Mouse (Mus musculus): Measurements from ENCODE around the gene Psmb10. TPM values are rescaled to one million over a fixed set of nuclear protein-coding genes. Genes with fewer than 3 reads are reported as not detected.

The Psmb10 gene
- polyA plus RNA-seq, 1 experiment from 2014 or later, result 57.1 TPM

DNA sequence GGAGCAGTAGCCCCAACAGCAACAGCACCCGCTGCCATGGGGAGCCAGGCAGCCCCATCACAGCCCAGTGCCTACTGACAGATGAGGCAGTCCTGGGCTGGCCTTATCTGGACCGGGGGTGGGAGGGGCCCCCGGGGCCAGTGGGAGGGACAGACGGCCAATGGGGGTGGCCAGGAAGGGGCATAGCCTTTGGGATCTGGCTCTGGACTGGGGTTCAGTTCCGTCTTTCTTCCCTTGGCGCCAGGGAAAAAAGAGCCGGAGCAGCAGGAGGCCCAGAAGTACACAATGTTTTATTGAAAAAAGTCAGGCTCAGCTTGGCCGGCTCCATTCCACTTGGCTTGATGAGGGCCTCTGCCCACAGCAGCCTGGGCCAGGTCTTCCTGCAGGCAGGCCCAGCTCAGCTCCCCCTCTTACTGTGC lies 5.1 kb upstream of the Psmb10 start, which contains the start of gene Lcat:
TSS of gene Lcat (minus strand) at position 62 of the 419 bp plus-strand sequence.
- H3K9ac ChIP-seq (replicated peaks), result peak within 1 kb of the TSS; percentile 59
- TF ChIP-seq EP300 (IDR thresholded peaks at IDR 0.05; ENCODE audit: low read depth) (no peak), CTCF (IDR thresholded peaks at IDR 0.05; ENCODE audit: low read depth) (no peak)

DNA sequence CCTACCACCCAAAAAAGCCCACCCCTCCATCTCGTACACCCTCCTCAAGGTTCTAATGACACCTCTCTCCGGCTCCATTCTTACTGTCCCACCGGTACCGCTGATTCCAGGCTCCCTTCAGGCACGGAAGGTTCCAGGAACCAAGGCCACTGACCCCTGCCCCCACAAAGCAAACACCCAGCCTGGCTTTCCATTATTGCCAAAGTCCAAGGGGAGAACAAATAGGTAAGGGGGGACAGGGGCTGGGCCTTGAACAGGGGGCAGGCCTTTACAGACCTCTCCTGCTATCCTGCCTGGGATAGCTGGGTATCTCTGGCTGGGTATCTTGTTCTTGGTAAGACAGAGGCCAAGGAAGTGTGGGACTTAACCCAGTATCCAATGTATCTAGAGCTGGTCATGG lies 4.3 kb upstream of the Psmb10 start:
- Histone ChIP-seq H3K4me2 (ENCODE audit: low read depth, low read length) (peak overlapping the region; percentile 67), H3K4me3 (ENCODE audit: low read depth, low read length) (peak overlapping the region; percentile 45), H3K4me1 (ENCODE audit: insufficient read depth) (peaks cover 5% of the 10 kb centered on the region; the same call in 1 of the 2 replicates), H3K27ac (ENCODE audit: low read depth) (peak overlapping the region; percentile 94), H3K27me3 (ENCODE audit: insufficient read depth, low read length) (no peaks in the 10 kb centered on the region), H3K9me3 (ENCODE audit: low read length) (no peaks in the 10 kb centered on the region), H3K36me3 (replicated peaks; ENCODE audit: insufficient read depth, low read length) (peaks cover 20% of the 10 kb centered on the region), H3K9ac (replicated peaks) (peak overlapping the region; percentile 59)
- peak; percentile 71 for DNase-seq
- peak; percentile 80; the same call in 1 of the 2 replicates for TF ChIP-seq EP300 (IDR thresholded peaks at IDR 0.05; ENCODE audit: low read depth)
- no peak for TF ChIP-seq CTCF (IDR thresholded peaks at IDR 0.05; ENCODE audit: low read depth)
- WGBS (ENCODE audit: insufficient replicate concordance), result 70% methylated on average over 5 of the region's 5 CpGs
- peak; percentile 83 for ATAC-seq

More for the DNA sequence above, 5.1 kb upstream of the Psmb10 start, which contains the start of gene Lcat:
- H3K27me3 ChIP-seq (ENCODE audit: insufficient read depth, low read length), result no peaks in the 10 kb centered on the region
- H3K27ac ChIP-seq (ENCODE audit: low read depth), result peak within 1 kb of the TSS; percentile 94
- 45% methylated on average over 8 of the region's 8 CpGs for WGBS (ENCODE audit: insufficient replicate concordance)
- peaks cover 28% of the 10 kb centered on the region for H3K36me3 ChIP-seq (replicated peaks; ENCODE audit: insufficient read depth, low read length)
- peaks cover 5% of the 10 kb centered on the region; the same call in 1 of the 2 replicates for H3K4me1 ChIP-seq (ENCODE audit: insufficient read depth)
- peak; percentile 76 for ATAC-seq
- H3K4me2 ChIP-seq (ENCODE audit: low read depth, low read length), result peak within 1 kb of the TSS; percentile 67
- peak within 1 kb of the TSS; percentile 45 for H3K4me3 ChIP-seq (ENCODE audit: low read depth, low read length)
- H3K9me3 ChIP-seq (ENCODE audit: low read length), result no peaks in the 10 kb centered on the region
- peak; percentile 78 for DNase-seq

DNA sequence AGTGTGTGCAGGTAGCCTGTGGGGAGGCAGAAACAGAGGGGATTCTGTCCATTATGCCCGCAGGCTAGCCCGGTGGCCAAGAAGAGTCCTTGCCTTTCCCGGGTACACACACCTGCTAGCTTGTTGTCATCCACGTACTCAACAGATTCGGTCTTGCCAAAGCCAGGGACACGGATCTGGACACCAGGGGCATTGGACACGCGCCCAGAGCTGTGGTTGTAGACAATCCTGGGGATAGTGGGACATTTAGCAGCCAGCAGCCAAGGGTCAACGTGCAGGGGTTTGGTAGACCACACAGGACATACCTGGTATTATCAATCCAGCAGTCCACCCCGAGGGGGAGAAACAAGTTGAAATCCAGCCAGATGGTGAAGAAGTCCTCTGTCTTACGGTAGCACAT lies 3.8 kb upstream of the Psmb10 start:
- Histone ChIP-seq H3K4me2 (ENCODE audit: low read depth, low read length) (peak overlapping the region; percentile 67), H3K9me3 (ENCODE audit: low read length) (no peaks in the 10 kb centered on the region), H3K27me3 (ENCODE audit: insufficient read depth, low read length) (no peaks in the 10 kb centered on the region), H3K4me1 (ENCODE audit: insufficient read depth) (peaks cover 5% of the 10 kb centered on the region; the same call in 1 of the 2 replicates), H3K27ac (ENCODE audit: low read depth) (peak overlapping the region; percentile 94), H3K9ac (replicated peaks) (peak overlapping the region; percentile 57), H3K36me3 (replicated peaks; ENCODE audit: insufficient read depth, low read length) (peaks cover 17% of the 10 kb centered on the region), H3K4me3 (ENCODE audit: low read depth, low read length) (peak overlapping the region; percentile 45)
- no peak for TF ChIP-seq CTCF (IDR thresholded peaks at IDR 0.05; ENCODE audit: low read depth)
- TF ChIP-seq EP300 (IDR thresholded peaks at IDR 0.05; ENCODE audit: low read depth), result no peak
- ATAC-seq (peak; percentile 53), DNase-seq (peak; percentile 69)
- 73% methylated on average over 11 of the region's 11 CpGs for WGBS (ENCODE audit: insufficient replicate concordance)

DNA sequence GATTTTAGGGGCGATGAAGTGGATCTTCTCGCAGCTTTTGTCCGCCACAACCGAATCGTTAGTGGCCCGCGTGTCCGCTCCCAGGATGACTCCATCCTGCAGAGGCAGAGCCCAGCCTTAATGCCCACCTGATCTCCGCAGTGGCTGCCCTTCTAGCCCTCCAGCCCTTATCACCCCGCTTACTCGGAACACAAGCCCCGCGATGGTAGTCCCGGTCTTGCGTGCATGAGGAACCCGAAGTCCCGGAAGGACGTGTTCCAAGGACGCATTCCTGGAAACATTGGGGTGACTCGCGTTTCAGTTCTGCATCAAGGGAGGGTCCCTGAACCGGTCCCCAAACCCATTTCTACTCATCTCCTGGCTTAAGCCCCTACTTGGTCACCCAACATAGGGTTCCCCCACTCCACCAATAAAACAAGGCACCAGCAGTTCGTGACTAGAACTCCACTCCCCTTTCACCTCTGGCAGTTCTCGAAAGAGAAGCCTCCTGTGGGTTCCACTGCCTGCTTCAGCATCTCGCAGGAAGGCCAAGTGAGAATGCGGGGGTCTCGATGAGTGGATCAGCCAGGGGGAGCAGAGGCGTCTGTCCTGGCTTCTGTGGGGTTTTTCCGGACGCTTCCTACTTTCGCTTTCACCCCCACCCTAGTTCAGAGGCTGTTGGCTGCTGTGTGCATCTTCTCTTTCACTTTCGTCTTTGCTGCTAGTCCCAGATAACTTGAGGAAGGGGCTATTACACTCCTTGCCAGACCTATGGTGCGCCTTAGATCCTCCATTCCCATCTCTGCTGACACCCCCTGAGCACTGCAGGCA lies 543 bp downstream of the Psmb10 start:
- H3K4me1 ChIP-seq (ENCODE audit: insufficient read depth), result peaks cover 14% of the 10 kb centered on the region
- peak overlapping the region; percentile 92 for H3K4me2 ChIP-seq (ENCODE audit: low read depth, low read length)
- TF ChIP-seq CTCF (IDR thresholded peaks at IDR 0.05; ENCODE audit: low read depth) (no peak), EP300 (IDR thresholded peaks at IDR 0.05; ENCODE audit: low read depth) (no peak)
- H3K9me3 ChIP-seq (ENCODE audit: low read length), result no peaks in the 10 kb centered on the region
- peak; percentile 8 for ATAC-seq
- peak overlapping the region; percentile 87 for H3K9ac ChIP-seq (replicated peaks)
- H3K27me3 ChIP-seq (ENCODE audit: insufficient read depth, low read length), result no peaks in the 10 kb centered on the region
- peak; percentile 58 for DNase-seq
- H3K4me3 ChIP-seq (ENCODE audit: low read depth, low read length), result peak overlapping the region; percentile 58
- H3K36me3 ChIP-seq (replicated peaks; ENCODE audit: insufficient read depth, low read length), result peaks cover 11% of the 10 kb centered on the region
- WGBS (ENCODE audit: insufficient replicate concordance), result 0% methylated on average over 33 of the region's 33 CpGs
- H3K27ac ChIP-seq (ENCODE audit: low read depth), result peak overlapping the region; percentile 92

DNA sequence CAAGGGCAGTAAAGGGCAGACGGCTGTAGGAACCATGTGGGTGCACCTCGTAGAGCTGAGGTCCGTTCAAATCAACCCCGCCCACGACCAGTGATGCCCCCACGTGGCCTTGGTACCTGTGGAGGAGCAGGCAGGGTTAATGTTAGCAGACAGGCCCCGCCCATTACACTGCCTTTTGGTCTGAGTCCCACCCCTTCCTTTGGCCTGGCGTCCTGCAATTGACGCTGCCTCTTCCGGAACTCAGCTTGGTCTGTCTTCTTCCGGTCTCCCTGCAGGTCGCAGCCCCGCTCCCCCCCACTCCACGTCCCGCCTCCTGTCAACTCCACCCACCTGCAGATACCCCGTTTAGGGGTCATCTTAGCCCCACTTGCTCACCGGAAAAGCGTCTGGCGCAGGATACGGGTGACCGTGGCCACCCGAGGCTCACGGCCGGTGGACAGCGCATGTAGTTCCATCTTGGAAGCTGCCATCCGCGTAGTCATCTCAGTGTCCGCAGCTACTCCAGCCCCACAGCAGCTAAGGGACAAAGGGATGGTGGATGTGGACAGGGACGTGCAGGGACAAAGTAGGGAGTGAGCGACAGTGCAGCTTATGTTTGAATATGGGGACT lies 1.3 kb downstream of the Psmb10 start:
- Histone ChIP-seq H3K27ac (ENCODE audit: low read depth) (peak overlapping the region; percentile 92), H3K27me3 (ENCODE audit: insufficient read depth, low read length) (no peaks in the 10 kb centered on the region), H3K9me3 (ENCODE audit: low read length) (no peaks in the 10 kb centered on the region), H3K4me1 (ENCODE audit: insufficient read depth) (peaks cover 14% of the 10 kb centered on the region), H3K9ac (replicated peaks) (peak overlapping the region; percentile 87), H3K4me3 (ENCODE audit: low read depth, low read length) (peak overlapping the region; percentile 58), H3K36me3 (replicated peaks; ENCODE audit: insufficient read depth, low read length) (peaks cover 17% of the 10 kb centered on the region), H3K4me2 (ENCODE audit: low read depth, low read length) (peak overlapping the region; percentile 92)
- under 1% methylated on average over 30 of the region's 30 CpGs for WGBS (ENCODE audit: insufficient replicate concordance)
- ATAC-seq (peak; percentile 80), DNase-seq (peak; percentile 90)
- TF ChIP-seq CTCF (IDR thresholded peaks at IDR 0.05; ENCODE audit: low read depth) (no peak), EP300 (IDR thresholded peaks at IDR 0.05; ENCODE audit: low read depth) (no peak)
